Mouse (Mus musculus): ENCODE measurements around the gene Gm5615. TPM values are rescaled to one million over a fixed set of nuclear protein-coding genes. Genes with fewer than 3 reads are reported as not detected.

Gene Gm5615
- not detected for total RNA-seq (2022)

DNA sequence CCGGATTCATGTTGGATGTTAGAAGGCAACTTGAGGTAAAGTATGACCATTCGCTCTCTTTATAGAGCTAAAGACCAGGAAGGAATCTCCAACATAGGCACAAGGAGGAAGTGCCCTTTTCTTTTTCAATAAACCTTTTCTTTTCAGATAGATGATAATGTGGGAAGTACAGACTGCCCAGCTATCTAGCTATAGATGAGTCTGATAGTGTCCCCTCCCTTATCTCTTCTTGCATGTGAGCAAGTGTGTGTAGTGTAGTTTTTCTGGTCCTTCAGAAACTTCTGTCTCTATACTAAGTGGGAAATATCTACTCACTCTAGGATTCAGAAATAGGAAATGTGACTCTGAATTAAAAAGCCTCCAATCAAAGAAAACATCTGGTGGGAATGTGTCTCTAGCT lies at the start of gene Gm5615:
Gene Gm5615, minus strand, starts transcription at position 101 of the 400 bp plus-strand sequence.
- DNase-seq (ENCODE audit: low spot score), result no peak

DNA sequence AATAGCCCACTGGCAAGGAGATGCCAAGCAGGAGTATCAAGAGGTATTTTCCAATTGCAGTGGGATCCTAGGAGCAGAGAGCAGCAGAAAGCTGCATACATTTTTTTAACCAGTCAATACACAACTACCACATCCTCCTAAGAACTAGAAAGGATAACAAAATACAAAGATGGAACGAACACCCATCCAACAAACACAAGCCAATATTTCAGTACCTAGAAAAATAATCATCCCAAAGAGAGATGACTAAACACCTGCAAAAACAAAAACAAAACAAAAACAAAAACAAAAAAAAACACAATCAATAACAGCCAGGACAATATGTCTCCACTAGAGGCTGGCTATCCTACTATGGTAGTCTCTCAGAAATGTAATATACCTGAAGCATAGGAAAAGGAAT lies 40.8 kb upstream of the Gm5615 start, which contains the start of gene Gm17689:
Gene Gm17689, minus strand, starts transcription at position 101 of the 400 bp plus-strand sequence.
- DNase-seq (ENCODE audit: low spot score), result no peak

- no peak for DNase-seq (ENCODE audit: low spot score)
Observed at GRCm38 (mm10) chr9:36504211-36504610, 37.6 kb downstream of the Gm5615 start.

DNA sequence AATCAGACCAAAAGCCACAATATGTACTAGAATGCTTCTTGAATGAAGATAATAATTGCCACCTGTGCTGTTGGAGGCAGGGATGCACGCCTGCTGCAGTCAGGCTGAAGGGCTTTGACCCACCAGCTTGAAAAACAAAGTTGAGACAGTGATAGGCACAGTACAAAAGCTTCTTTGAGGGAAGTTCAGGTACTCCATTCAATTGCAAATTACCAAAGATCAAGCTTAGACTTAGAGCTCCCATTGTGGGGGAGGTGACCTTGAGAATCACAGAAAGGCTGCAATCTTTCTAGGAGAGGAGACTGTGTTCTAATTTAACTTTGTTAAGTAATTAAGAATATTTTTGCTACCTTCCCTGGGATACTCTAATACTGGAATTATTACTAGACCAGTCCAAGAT lies 45.9 kb downstream of the Gm5615 start:
- DNase-seq (ENCODE audit: low spot score), result no peak

GRCm38 (mm10) chr9:36494501-36495220 lies 47.1 kb downstream of the Gm5615 start:
- no peak for DNase-seq (ENCODE audit: low spot score)

Other genes starting within 250 kb of the Gm5615 start
- gene Gm7257, start 110.1 kb downstream of the Gm5615 start, total RNA-seq (2022), result not detected
- not detected for gene Gm9513, start 66.3 kb downstream of the Gm5615 start, total RNA-seq (2022)
- gene Gm17689, start 40.7 kb upstream of the Gm5615 start, total RNA-seq (2022), result not detected
- gene A630095E13Rik, start 101.4 kb upstream of the Gm5615 start, total RNA-seq (2022), result not detected
- not detected for gene Acrv1, start 151.3 kb upstream of the Gm5615 start, total RNA-seq (2022)
- gene Chek1, start 185.1 kb upstream of the Gm5615 start, total RNA-seq (2022), result under 1 TPM; 0.19 to 0.86 (median 0.35) TPM
- gene Stt3a, start 225.7 kb upstream of the Gm5615 start, total RNA-seq (2022), result 10 to 100 TPM; 51.1 to 59.0 (median 56.2) TPM